Mouse (Mus musculus): ENCODE measurements around the gene Car10. TPM values are rescaled to one million over a fixed set of nuclear protein-coding genes. Genes with fewer than 3 reads are reported as not detected.

Gene Car10
- polyA plus RNA-seq, 1 experiment, result not detected

DNA sequence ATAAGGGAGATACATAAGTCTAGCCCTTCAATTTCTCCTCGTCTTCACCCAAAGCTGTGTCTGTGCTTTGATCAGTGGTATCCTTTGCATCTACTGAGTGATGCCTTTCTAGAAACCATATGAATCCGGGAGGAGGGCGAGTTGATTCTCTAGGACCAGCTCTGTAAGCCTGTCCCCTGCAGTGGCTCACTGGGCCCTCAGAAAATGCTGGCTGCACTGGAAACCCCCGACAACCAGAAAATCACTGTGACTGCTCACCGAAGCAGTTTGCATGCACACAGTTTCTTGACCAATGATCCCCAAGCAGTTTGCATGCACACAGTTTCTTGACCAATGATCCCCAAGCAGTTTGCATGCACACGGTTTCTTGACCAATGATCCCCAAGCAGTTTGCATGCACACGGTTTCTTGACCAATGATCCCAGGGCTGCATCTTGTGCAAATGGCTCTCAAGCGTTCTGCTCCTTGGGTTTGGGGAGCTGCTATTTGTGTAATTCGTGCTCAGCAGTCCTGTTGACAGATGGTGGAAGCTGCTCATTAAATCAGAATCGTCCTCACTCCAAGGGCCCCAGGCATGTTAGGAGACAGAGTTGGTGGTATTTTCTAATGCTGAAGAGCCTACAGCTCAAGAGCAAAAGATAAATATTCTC lies 23.1 kb downstream of the Car10 start:
- no peak for TF ChIP-seq CTCF (conservative IDR thresholded peaks at IDR 0.05; ENCODE audit: insufficient read depth, insufficient read length, low read depth, low read length)
- no peak for TF ChIP-seq POLR2A (IDR thresholded peaks at IDR 0.05; ENCODE audit: low read depth, low read length)
- no peak overlapping the region for H3K27ac ChIP-seq (ENCODE audit: insufficient read depth, low read depth, low read length)
- no peak overlapping the region for H3K4me3 ChIP-seq (ENCODE audit: insufficient read depth, low read depth, low read length)
- no peaks in the 10 kb centered on the region for H3K27me3 ChIP-seq (replicated peaks; ENCODE audit: control insufficient read depth, insufficient read depth, low read length)
- H3K4me1 ChIP-seq (ENCODE audit: control insufficient read depth, insufficient read depth, low read length), result no peaks in the 10 kb centered on the region
- DNase-seq, result no peak
- WGBS, result 74% methylated on average over 10 of the region's 10 CpGs
- no peaks in the 10 kb centered on the region for H3K36me3 ChIP-seq (ENCODE audit: control insufficient read depth, insufficient read depth, low read length)

DNA sequence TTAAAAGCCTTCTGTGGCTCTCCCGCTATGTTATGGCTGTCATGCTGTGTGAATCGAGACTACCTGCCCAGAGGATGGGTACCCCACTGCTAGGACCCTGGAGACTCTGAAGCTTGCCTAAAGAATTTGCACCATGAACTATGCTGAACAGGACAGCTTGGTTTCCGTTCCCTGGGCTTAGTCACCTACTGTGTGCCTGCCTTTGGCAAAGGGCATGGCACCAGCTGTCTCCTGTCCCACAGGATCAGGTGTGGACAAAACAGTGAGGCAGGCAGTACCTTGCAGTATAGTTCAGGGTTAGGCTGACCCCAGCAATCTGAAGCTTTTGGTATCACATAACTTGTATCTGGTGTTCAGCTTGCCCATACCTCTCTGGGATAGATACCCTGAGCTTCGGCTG lies 25.9 kb downstream of the Car10 start:
- H3K4me1 ChIP-seq (ENCODE audit: control insufficient read depth, insufficient read depth, low read length), result no peaks in the 10 kb centered on the region
- WGBS, result 82% methylated on average over 4 of the region's 4 CpGs
- no peaks in the 10 kb centered on the region for H3K27me3 ChIP-seq (replicated peaks; ENCODE audit: control insufficient read depth, insufficient read depth, low read length)
- TF ChIP-seq CTCF (conservative IDR thresholded peaks at IDR 0.05; ENCODE audit: insufficient read depth, insufficient read length, low read depth, low read length) (no peak), POLR2A (IDR thresholded peaks at IDR 0.05; ENCODE audit: low read depth, low read length) (no peak)
- no peaks in the 10 kb centered on the region for H3K36me3 ChIP-seq (ENCODE audit: control insufficient read depth, insufficient read depth, low read length)
- DNase-seq, result no peak
- no peak overlapping the region for H3K27ac ChIP-seq (ENCODE audit: insufficient read depth, low read depth, low read length)
- H3K4me3 ChIP-seq (ENCODE audit: insufficient read depth, low read depth, low read length), result no peak overlapping the region

DNA sequence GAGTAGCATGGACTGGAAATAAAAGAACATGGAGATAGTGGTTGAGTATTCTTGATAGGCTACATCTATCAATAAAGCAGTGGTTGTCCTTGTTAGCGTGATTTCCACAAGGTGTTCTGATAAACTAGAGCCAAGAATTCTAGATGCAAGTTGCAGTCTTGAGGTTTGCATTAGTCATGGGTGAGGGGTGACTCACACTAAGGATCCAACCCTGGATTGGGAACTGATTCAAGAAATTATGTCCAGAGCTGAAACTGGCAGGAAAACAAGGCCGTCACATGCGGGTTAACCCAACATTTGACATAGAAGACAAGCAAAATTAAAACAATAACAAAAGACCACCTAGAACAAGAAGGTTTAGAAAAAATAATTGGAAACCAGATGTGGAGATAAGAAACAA lies 28.6 kb downstream of the Car10 start:
- no peaks in the 10 kb centered on the region for H3K4me1 ChIP-seq (ENCODE audit: control insufficient read depth, insufficient read depth, low read length)
- H3K4me3 ChIP-seq (ENCODE audit: insufficient read depth, low read depth, low read length), result no peak overlapping the region
- H3K27ac ChIP-seq (ENCODE audit: insufficient read depth, low read depth, low read length), result no peak overlapping the region
- H3K36me3 ChIP-seq (ENCODE audit: control insufficient read depth, insufficient read depth, low read length), result no peaks in the 10 kb centered on the region
- H3K27me3 ChIP-seq (replicated peaks; ENCODE audit: control insufficient read depth, insufficient read depth, low read length), result no peaks in the 10 kb centered on the region
- 87% methylated on average over 3 of the region's 3 CpGs for WGBS
- DNase-seq, result no peak
- TF ChIP-seq POLR2A (IDR thresholded peaks at IDR 0.05; ENCODE audit: low read depth, low read length) (no peak), CTCF (conservative IDR thresholded peaks at IDR 0.05; ENCODE audit: insufficient read depth, insufficient read length, low read depth, low read length) (no peak)

DNA sequence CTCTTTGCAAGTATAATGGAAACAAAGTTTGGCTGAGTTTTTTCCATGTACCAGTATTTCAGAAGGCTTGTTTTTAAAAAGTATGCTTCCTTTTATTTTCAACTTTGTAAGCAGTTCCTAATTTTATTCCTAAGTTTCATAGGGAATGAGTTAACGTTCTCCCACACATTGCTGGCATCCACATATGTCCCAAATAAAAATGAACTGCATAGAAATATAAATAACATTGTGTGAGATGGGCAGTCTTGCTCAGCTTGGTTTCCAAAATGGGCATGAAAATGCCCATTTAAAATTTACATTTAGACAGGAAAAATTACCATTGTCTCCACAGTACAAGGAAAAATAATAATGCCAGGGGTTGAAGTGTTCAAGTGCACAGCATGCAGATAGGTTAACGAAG lies 30.7 kb downstream of the Car10 start:
- no peaks in the 10 kb centered on the region for H3K4me1 ChIP-seq (ENCODE audit: control insufficient read depth, insufficient read depth, low read length)
- H3K27ac ChIP-seq (ENCODE audit: insufficient read depth, low read depth, low read length), result no peak overlapping the region
- TF ChIP-seq CTCF (conservative IDR thresholded peaks at IDR 0.05; ENCODE audit: insufficient read depth, insufficient read length, low read depth, low read length) (no peak), POLR2A (IDR thresholded peaks at IDR 0.05; ENCODE audit: low read depth, low read length) (no peak)
- H3K27me3 ChIP-seq (replicated peaks; ENCODE audit: control insufficient read depth, insufficient read depth, low read length), result no peaks in the 10 kb centered on the region
- no peak overlapping the region for H3K4me3 ChIP-seq (ENCODE audit: insufficient read depth, low read depth, low read length)
- no peaks in the 10 kb centered on the region for H3K36me3 ChIP-seq (ENCODE audit: control insufficient read depth, insufficient read depth, low read length)
- 69% methylated on average over 2 of the region's 2 CpGs for WGBS
- no peak for DNase-seq

DNA sequence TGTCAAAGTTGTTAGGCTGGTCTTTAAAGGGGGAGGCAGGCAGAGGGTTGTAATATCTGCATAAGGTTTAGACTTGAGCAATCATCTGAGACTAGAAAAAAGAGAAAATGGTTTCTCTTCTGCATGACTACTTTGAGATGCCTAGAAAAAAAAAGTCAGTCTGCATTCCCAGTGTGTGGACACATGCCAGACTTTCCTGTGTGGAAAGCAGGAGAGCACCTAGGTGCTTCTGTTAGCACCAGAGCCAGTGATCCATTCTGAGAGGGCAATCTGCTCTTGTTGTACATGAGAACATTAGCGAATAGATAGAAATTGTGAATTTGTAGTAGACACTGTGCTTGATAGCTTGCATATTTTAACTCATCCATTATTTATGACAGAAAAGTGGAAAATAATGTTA lies 40.0 kb downstream of the Car10 start:
- TF ChIP-seq POLR2A (IDR thresholded peaks at IDR 0.05; ENCODE audit: low read depth, low read length), result no peak
- no peak for TF ChIP-seq CTCF (conservative IDR thresholded peaks at IDR 0.05; ENCODE audit: insufficient read depth, insufficient read length, low read depth, low read length)

DNA sequence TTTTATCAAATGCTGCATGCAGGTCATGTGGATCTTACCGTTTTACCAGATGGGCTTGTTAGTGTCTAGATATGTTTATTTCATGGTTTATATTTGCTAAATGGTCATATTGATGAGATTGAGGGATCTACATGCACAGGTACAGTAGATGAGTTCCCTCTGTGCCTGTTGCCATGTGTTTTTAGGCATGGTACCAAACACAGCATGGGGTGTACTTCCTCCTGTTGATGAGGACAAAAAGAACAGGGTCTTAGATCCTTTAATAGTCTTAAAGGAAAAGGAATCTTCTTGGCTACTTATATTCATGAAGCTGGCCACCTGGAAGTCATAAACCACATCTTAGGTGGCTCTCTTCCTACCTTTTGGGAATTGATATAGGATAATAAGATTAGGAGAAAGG lies 43.9 kb downstream of the Car10 start:
- no peaks in the 10 kb centered on the region for H3K4me1 ChIP-seq (ENCODE audit: control insufficient read depth, insufficient read depth, low read length)
- H3K27ac ChIP-seq (ENCODE audit: insufficient read depth, low read depth, low read length), result no peak overlapping the region
- H3K36me3 ChIP-seq (ENCODE audit: control insufficient read depth, insufficient read depth, low read length), result no peaks in the 10 kb centered on the region
- TF ChIP-seq CTCF (conservative IDR thresholded peaks at IDR 0.05; ENCODE audit: insufficient read depth, insufficient read length, low read depth, low read length), result no peak
- no peak for TF ChIP-seq POLR2A (IDR thresholded peaks at IDR 0.05; ENCODE audit: low read depth, low read length)
- DNase-seq, result no peak
- no peaks in the 10 kb centered on the region for H3K27me3 ChIP-seq (replicated peaks; ENCODE audit: control insufficient read depth, insufficient read depth, low read length)
- 75% methylated on average over 1 of the region's 1 CpGs for WGBS
- no peak overlapping the region for H3K4me3 ChIP-seq (ENCODE audit: insufficient read depth, low read depth, low read length)

More for the DNA sequence above, 40.0 kb downstream of the Car10 start:
- H3K27ac ChIP-seq (ENCODE audit: insufficient read depth, low read depth, low read length), result no peak overlapping the region
- DNase-seq, result no peak
- H3K4me3 ChIP-seq (ENCODE audit: insufficient read depth, low read depth, low read length), result no peak overlapping the region
- H3K36me3 ChIP-seq (ENCODE audit: control insufficient read depth, insufficient read depth, low read length), result no peaks in the 10 kb centered on the region
- H3K27me3 ChIP-seq (replicated peaks; ENCODE audit: control insufficient read depth, insufficient read depth, low read length), result no peaks in the 10 kb centered on the region
- H3K4me1 ChIP-seq (ENCODE audit: control insufficient read depth, insufficient read depth, low read length), result no peaks in the 10 kb centered on the region
- WGBS, result 69% methylated on average over 1 of the region's 1 CpGs

DNA sequence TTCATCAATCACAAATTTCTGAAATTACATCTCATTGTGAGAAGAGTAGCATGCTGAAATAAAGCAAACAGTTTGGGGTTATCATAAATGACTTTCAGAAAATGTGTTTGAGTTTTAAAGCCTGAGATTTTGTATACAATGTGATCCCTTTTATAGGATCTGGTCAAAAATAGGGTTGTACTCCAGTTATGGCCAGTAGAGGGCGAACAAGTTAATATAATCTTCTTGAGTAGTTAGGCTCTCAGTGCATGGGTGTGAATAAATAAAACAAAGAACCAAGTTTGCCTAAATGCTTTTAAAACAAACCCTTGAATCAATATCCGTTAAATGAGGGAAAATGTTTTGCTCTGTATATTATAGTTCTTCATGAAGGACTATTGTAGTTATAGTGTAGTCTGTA lies 46.7 kb downstream of the Car10 start:
- DNase-seq, result peak; percentile 38
- WGBS, result 11% methylated on average over 2 of the region's 2 CpGs
- Histone ChIP-seq H3K27ac (ENCODE audit: insufficient read depth, low read depth, low read length) (no peak overlapping the region), H3K36me3 (ENCODE audit: control insufficient read depth, insufficient read depth, low read length) (no peaks in the 10 kb centered on the region), H3K27me3 (replicated peaks; ENCODE audit: control insufficient read depth, insufficient read depth, low read length) (no peaks in the 10 kb centered on the region), H3K4me1 (ENCODE audit: control insufficient read depth, insufficient read depth, low read length) (no peaks in the 10 kb centered on the region), H3K4me3 (ENCODE audit: insufficient read depth, low read depth, low read length) (no peak overlapping the region)
- TF ChIP-seq CTCF (conservative IDR thresholded peaks at IDR 0.05; ENCODE audit: insufficient read depth, insufficient read length, low read depth, low read length) (no peak), POLR2A (IDR thresholded peaks at IDR 0.05; ENCODE audit: low read depth, low read length) (no peak)
